Mouse (Mus musculus): ENCODE measurements around the gene Amigo2.
"Not testable (repeated sequence)": the region's sequence is repeated elsewhere in the genome, so short reads cannot be mapped to it uniquely, and the experiment has no call there.

GRCm38 (mm10) chr15:97209754-97210153 is 37.3 kb downstream of the Amigo2 start:
- not testable (repeated sequence) for TF ChIP-seq POLR2A (IDR thresholded peaks at IDR 0.05; ENCODE audit: extremely low read depth, insufficient read depth, low read length); CTCF (IDR thresholded peaks at IDR 0.05; ENCODE audit: low read depth, low read length)

Data from liver, adult 2 months (tissue).